Mouse (Mus musculus): ENCODE data around the gene Gxylt2. TPM values are rescaled to one million over a fixed set of nuclear protein-coding genes. Genes with fewer than 3 reads are reported as not detected.

Gxylt2 gene
- polyA plus RNA-seq, 1 experiment, result not detected

DNA sequence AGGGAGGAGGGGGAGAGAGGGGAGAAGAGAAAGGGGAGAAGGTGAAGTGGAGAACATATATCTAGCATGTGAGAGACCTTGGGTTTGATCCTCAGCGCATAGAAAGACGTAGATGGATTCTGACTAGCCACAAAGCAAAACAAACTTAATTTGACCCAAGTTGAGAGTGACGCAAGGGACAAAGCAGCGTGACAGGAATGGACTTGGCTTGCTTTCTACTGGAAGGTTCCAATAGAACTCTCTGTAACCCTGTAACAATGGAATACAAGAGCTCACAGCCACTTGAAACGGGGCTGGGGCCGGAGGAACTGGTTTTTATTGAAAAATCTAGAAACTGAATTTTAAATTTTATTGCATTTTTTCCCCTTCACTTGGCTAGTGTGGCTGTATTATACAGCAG lies 127.2 kb downstream of the Gxylt2 start:
- Histone ChIP-seq H3K27ac (ENCODE audit: insufficient read depth, low read depth, low read length) (no peak overlapping the region), H3K4me1 (ENCODE audit: control insufficient read depth, insufficient read depth, low read length) (peaks cover 11% of the 10 kb centered on the region), H3K4me3 (ENCODE audit: insufficient read depth, low read length) (no peak overlapping the region)
- TF ChIP-seq POLR2A (IDR thresholded peaks at IDR 0.05; ENCODE audit: borderline replicate concordance, low read depth, low read length) (no peak), CTCF (IDR thresholded peaks at IDR 0.05; ENCODE audit: low read depth, low read length) (no peak)

DNA sequence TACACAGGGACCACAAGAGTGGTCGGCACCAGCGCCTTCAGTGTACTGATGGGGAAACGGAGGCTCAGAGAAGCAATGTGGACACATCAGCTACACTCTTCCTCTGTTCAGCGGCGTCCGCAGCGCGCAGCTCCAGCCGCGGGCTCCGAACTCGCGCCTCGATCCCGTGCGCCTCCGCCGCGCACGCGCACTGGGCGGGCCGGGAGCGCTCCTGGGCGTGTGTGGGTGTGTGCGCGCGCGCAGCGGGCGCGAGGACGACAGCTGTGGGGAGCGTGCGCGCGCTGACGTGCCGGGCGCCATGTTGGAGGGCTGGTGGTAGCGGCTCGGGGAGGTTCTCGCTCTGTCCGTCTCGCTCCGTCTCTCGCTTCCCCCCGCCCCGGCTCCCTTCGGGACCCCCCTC lies 128.8 kb downstream of the Gxylt2 start, which contains the start of gene Ppp4r2:
Ppp4r2 (plus strand) TSS at position 268 of the 400 bp plus-strand sequence.
- peak within 1 kb of the TSS; percentile 98 for H3K4me3 ChIP-seq (ENCODE audit: insufficient read depth, low read length)
- no peak for TF ChIP-seq CTCF (IDR thresholded peaks at IDR 0.05; ENCODE audit: low read depth, low read length)
- TF ChIP-seq POLR2A (IDR thresholded peaks at IDR 0.05; ENCODE audit: borderline replicate concordance, low read depth, low read length), result no peak
- H3K4me1 ChIP-seq (ENCODE audit: control insufficient read depth, insufficient read depth, low read length), result peaks cover 11% of the 10 kb centered on the region
- H3K27ac ChIP-seq (ENCODE audit: insufficient read depth, low read depth, low read length), result peak within 1 kb of the TSS; percentile 67

DNA sequence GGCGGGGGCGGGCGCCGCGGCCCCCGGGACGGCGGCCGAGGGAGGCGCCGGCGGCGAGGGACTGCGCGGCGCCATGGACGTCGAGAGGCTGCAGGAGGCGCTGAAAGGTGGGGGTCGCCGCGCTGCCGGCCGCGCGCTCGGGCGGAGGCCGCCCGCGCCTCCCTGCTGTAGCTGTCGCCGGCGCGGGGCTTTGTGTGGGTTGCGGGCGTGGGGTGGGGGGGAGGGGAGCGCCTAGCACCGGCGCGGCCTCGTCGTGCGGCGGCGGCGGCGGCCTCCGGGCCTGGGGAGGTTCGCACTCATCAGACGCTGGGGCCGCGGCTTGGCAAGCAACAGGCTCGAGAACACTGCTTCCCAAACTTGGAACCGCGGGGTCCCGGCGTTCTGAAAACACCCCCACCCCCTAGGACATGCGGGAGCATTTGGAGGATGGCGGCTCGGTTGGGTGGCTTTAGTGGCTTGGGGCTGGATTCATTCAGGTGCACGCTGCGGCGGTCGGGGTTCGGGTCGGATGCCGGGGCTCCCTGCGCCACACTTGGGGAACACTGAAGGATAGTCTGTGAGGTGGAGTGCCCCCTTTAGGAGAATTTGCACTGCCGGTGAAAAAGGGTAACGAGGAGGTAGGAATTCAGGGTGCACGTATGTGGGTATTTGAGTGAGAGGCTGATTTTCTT lies 129.4 kb downstream of the Gxylt2 start:
- TF ChIP-seq CTCF (IDR thresholded peaks at IDR 0.05; ENCODE audit: low read depth, low read length) (no peak), POLR2A (IDR thresholded peaks at IDR 0.05; ENCODE audit: borderline replicate concordance, low read depth, low read length) (no peak)
- Histone ChIP-seq H3K4me1 (ENCODE audit: control insufficient read depth, insufficient read depth, low read length) (peaks cover 11% of the 10 kb centered on the region), H3K4me3 (ENCODE audit: insufficient read depth, low read length) (peak overlapping the region; percentile 98), H3K27ac (ENCODE audit: insufficient read depth, low read depth, low read length) (peak overlapping the region; percentile 67)

DNA sequence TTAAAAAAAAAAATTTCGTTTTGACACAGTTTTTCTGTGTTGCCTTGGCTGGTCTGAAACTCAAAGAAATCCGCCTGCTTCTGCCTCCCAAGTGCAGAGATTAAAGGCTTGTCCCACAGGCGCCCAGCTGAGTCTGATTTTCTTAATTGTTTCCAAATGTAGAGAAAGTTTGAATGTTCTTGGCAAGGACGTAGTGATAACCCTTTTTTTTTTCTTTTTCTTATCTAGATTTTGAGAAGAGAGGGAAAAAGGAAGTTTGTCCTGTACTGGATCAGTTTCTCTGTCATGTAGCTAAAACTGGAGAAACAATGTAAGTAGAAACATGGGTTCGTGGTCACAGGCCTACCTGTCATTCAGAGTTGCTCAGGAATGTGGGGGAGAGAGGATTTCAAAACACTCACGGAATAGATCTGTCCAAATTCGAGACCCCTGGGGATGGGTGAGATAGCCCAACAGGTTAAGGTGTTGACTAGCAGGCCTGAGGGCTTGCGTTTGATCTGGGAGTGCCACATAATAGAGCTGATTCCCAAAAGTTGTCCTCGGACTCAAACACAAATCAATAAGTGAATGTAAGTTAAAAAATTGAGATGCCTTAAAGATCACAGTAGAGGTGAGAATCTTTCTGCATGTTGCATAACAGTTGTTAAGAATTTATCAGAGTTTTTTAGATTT lies 130.1 kb downstream of the Gxylt2 start:
- H3K4me1 ChIP-seq (ENCODE audit: control insufficient read depth, insufficient read depth, low read length), result peaks cover 11% of the 10 kb centered on the region

DNA sequence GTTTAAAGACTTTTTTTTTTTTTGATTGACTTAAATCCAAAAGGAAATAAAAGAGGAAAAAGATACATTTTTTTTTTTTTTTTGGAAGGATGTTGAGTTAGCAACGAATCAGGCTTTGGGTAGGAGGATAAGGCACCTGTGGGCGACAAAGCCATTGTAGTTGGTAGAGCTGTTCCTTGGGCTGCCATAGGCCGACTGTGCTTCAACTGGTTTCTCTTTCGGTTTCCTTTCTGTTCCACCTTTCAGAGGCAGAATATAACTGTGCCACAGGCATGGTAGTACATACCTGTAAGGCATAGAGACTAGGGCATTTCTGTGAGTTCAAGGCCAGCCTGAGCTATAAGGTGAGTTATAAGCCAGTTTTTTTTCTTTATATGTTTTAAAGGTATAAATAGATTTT lies 140.5 kb downstream of the Gxylt2 start:
- Histone ChIP-seq H3K27ac (ENCODE audit: insufficient read depth, low read depth, low read length) (no peak overlapping the region), H3K4me1 (ENCODE audit: control insufficient read depth, insufficient read depth, low read length) (peaks cover 18% of the 10 kb centered on the region), H3K4me3 (ENCODE audit: insufficient read depth, low read length) (no peak overlapping the region)
- no peak for TF ChIP-seq CTCF (IDR thresholded peaks at IDR 0.05; ENCODE audit: low read depth, low read length)
- TF ChIP-seq POLR2A (IDR thresholded peaks at IDR 0.05; ENCODE audit: borderline replicate concordance, low read depth, low read length), result no peak

More for the DNA sequence above, 130.1 kb downstream of the Gxylt2 start:
- no peak overlapping the region for H3K27ac ChIP-seq (ENCODE audit: insufficient read depth, low read depth, low read length)
- peak overlapping the region; percentile 98 for H3K4me3 ChIP-seq (ENCODE audit: insufficient read depth, low read length)
- TF ChIP-seq CTCF (IDR thresholded peaks at IDR 0.05; ENCODE audit: low read depth, low read length) (no peak), POLR2A (IDR thresholded peaks at IDR 0.05; ENCODE audit: borderline replicate concordance, low read depth, low read length) (no peak)

DNA sequence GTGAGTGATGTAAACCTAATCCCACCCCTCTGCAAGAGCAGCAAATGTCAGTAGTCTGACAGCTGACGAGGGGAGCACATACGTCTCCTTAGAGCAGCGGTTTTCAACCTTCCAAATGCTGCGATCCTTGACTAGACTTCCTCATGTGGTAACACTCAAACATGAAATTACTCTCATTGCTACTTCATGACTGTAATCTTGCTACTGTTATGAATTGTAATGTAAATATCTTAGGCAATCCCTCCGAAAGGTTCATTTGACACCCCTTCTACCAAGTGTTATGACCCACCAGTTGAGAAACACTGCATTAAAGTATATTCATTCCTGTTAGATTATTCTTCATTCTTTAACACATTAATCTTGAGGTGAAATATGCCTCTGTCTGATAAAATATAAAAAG lies 142.7 kb downstream of the Gxylt2 start:
- peaks cover 35% of the 10 kb centered on the region for H3K4me1 ChIP-seq (ENCODE audit: control insufficient read depth, insufficient read depth, low read length)
- H3K27ac ChIP-seq (ENCODE audit: insufficient read depth, low read depth, low read length), result no peak overlapping the region
- no peak overlapping the region for H3K4me3 ChIP-seq (ENCODE audit: insufficient read depth, low read length)
- TF ChIP-seq CTCF (IDR thresholded peaks at IDR 0.05; ENCODE audit: low read depth, low read length), result no peak
- TF ChIP-seq POLR2A (IDR thresholded peaks at IDR 0.05; ENCODE audit: borderline replicate concordance, low read depth, low read length), result no peak

DNA sequence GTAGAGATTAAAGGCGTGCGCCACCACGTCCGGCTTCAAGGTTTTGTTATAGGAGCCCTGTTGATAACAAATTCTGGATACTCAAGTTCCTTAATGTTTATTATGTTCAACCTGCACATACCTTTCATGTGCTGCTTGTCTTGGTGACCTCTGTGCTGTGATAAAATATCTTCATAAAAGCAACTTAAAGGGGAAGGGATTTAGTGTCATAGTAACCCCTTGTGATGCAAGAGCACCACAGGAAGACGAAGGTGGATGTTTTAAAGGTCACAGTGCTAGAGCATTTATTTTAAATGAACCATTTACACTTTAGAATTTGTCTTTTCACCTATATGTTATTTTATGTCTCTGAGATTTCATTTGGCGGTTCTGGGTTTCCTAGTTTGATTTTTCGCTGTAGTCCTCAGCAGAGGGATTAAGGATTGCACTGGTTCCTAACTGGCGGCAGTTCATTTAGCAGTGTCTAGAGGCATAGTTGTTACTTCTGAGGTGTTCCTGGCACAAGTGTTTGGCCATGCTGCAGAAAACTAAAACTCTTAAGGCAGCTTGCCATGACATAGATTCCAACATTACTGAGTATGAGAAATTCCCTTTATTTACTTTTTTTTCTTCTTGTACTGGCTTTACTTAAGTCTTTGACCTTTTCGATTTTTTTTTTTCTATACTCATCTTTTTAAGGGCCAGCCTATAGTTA lies 144.3 kb downstream of the Gxylt2 start:
- Histone ChIP-seq H3K4me1 (ENCODE audit: control insufficient read depth, insufficient read depth, low read length) (peaks cover 33% of the 10 kb centered on the region), H3K4me3 (ENCODE audit: insufficient read depth, low read length) (no peak overlapping the region), H3K27ac (ENCODE audit: insufficient read depth, low read depth, low read length) (no peak overlapping the region)
- TF ChIP-seq POLR2A (IDR thresholded peaks at IDR 0.05; ENCODE audit: borderline replicate concordance, low read depth, low read length) (no peak), CTCF (IDR thresholded peaks at IDR 0.05; ENCODE audit: low read depth, low read length) (no peak)

DNA sequence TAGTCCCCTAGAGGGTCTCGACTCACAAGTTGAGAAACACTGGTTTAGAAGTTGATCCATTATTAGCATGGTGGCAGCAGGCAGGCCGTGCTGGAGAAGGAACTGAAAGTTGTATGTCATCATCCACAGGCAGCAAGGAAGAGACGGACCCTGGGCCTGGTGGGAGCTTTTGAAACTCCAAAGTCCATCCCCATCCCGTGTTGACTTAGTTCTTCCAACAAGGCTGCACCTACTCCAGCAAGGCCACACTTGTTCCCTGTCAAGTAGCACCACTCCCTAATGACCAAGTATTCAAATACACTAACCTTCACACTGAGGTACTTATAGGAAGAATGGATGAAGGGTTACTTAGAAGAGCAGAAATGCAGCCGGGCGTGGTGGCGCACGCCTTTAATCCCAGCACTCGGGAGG lies 146.1 kb downstream of the Gxylt2 start:
- Histone ChIP-seq H3K4me3 (ENCODE audit: insufficient read depth, low read length) (no peak overlapping the region), H3K27ac (ENCODE audit: insufficient read depth, low read depth, low read length) (peak overlapping the region; percentile 70; the same call in 1 of the 2 replicates), H3K4me1 (ENCODE audit: control insufficient read depth, insufficient read depth, low read length) (peaks cover 33% of the 10 kb centered on the region)
- TF ChIP-seq CTCF (IDR thresholded peaks at IDR 0.05; ENCODE audit: low read depth, low read length) (no peak), POLR2A (IDR thresholded peaks at IDR 0.05; ENCODE audit: borderline replicate concordance, low read depth, low read length) (no peak)

DNA sequence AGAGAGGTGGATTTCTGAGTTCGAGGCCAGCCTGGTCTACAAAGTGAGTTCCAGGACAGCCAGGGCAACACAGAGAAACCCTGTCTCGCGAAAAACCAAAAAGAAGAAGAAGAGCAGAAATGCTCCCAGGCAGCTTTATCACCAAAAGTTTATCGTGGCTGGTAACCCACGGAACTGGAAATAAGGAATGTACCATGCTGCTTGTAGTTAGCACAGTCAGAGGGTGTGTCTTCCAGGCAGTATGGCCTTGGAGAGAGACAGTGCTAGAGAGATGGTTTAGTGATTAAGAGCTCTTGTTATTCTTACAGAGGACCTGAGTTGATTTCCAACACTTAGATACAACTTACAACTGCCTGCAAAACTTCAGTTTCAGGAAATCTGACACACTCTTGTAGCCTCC lies 146.5 kb downstream of the Gxylt2 start:
- TF ChIP-seq CTCF (IDR thresholded peaks at IDR 0.05; ENCODE audit: low read depth, low read length) (no peak), POLR2A (IDR thresholded peaks at IDR 0.05; ENCODE audit: borderline replicate concordance, low read depth, low read length) (no peak)
- H3K4me3 ChIP-seq (ENCODE audit: insufficient read depth, low read length), result no peak overlapping the region
- peak overlapping the region; percentile 25 for H3K27ac ChIP-seq (ENCODE audit: insufficient read depth, low read depth, low read length)
- H3K4me1 ChIP-seq (ENCODE audit: control insufficient read depth, insufficient read depth, low read length), result peaks cover 33% of the 10 kb centered on the region

Other genes starting within 250 kb of the Gxylt2 start
- 2.1 and 2.7 TPM in 2 replicates for gene Shq1, start 33.6 kb upstream of the Gxylt2 start, polyA plus RNA-seq (2012; ENCODE audit: insufficient read depth, insufficient read length, missing spikeins)
- gene Ppp4r2, start 128.9 kb downstream of the Gxylt2 start, polyA plus RNA-seq (2012; ENCODE audit: insufficient read depth, insufficient read length, missing spikeins), result 66.7 and 69.2 TPM in 2 replicates

All from bone marrow macrophage, adult 2 months (primary cell).